Mouse (Mus musculus) retina, postnatal 1 day (tissue): ENCODE measurements at regions not wholly inside any gene's neighbourhood (a gene's known extent, or its start where the extent isn't known, plus 50 kb on each side); places are given as distances from the start of the nearest gene placed in this dataset.
A peak's percentile ranks its signal among the peaks of the same experiment; 100 is the strongest.

Experiments
- DNase-seq: peaks from one replicate; pipeline ENCODE4 v3.0.0-alpha.2; 2012

DNA sequence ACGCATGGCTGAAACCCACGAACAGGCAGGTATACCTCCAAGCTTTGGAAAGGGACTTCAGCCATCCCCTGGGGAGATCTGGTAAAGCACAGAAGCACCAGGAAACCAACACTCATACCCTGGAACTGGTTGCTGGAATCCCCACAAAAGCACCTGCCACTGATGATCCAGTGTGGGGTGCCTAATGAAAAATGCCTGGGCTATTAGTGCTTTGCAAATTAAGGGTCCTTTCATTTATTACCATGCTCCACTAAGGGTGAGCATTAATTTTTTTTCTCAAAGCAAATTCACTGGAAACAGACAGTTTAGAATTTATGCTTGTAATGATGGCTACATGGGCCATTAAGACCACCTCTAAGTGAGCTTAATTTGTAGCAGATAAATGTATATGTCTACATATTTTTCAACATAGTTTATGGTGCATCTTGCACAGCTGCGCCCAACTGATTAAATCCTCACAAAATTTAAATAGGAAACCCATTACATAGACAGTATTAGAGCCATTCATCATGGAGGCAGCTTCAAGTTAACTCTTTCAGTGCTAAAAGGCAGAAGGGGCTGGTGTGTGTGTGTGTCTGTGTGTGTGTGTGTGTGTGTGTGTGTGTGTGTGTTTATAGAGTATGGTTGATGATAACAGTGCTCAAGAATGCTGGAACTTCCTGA, 201.8 kb downstream of the Cbln1 start:
- no peak for DNase-seq

DNA sequence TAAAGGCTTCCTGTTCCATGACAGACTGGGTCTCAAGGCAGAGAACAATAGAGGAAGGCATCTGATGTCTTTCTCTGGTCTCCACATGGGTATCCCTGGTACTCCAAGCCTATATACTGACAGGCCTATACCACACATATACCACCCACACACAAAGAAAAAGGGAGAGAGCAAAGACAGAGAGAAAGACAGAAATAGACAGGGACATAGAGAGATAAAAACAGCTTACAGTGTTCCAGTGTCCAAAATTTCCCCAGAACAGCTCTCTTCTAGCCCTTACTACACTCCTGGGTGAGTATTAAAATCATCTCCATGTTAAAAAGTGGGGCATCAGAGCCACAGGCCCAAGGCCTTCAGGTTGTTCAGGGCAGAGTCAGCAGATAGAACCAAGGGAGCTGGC, 204.2 kb downstream of the Cbln1 start:
- no peak for DNase-seq

DNA sequence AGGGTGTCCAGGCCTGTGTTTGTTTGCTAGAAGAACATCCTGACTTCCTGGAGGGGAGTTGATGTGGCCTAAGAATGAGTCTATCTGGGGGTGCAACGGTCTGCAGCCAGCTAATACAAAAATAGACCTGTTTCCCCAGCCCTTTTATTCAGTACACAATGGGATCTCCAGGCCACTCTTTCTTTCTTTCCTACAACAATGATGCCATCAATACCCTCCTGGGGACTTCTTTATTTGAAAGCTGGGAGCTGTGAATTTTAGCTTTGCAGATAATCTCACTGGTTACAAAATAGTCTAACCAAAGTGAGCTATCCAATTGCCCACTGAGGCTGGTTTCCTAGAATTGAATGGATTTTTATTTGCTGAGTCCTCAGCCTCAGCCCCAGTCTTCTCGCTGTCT, 207.4 kb downstream of the Cbln1 start:
- no peak for DNase-seq

DNA sequence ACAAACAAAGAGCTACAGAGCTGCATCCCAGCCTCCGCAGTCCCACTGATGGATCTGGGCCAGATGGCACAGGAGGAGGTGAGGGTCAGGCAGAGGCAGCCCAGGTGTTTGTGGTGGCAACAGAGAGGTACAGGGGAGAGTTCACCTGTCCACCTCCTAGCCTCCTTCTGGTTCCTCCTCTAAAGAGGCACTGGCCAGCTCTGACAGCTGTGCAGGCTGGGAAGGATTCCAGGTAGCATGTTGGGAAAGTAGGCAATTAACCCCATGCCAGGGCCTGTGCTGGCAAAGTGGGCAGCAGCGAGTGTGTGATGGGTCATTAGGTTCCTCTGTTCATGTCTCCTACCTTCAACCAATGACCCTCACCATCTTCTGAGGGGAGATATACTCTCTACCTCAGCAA, 212.1 kb downstream of the Cbln1 start:
- DNase-seq, result no peak

DNA sequence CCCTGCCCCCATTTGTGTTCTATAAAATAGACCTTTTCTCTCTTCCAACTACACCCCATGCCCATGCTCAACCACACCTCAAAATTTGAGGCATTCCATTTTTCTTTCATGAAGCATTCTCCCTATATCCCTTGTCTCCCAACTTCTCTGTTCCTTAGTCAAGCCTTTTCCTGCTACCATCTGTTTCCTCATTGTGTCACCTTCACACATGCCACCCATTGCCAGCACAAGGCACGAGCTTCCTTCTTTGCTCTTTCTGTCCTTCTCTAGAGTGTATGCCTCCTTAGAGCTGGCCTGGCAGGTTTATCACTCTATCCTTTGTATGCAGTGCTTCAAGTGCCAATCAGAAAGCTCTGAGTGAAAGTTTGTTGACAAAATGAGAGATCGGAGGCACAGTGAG, 229.7 kb downstream of the Cbln1 start:
- no peak for DNase-seq

DNA sequence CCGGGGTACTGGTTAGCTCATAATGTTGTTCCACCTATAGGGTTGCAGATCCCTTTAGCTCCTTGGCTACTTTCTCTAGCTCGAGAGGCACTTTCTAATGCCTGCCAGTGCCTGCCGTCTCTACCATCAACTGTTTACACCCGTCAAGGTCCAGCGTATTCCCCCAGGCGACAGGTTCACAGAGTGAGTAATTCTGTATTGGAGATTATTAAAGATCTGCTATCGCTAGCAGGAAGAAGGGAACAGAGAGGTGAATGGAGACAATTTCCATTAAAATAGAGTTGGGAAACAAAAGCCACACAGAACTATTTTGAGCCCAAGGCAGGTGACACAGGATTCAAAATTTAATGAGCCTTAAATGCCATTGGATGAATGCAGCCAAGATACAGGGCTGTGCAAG, 235.2 kb downstream of the Cbln1 start:
- DNase-seq, result no peak

DNA sequence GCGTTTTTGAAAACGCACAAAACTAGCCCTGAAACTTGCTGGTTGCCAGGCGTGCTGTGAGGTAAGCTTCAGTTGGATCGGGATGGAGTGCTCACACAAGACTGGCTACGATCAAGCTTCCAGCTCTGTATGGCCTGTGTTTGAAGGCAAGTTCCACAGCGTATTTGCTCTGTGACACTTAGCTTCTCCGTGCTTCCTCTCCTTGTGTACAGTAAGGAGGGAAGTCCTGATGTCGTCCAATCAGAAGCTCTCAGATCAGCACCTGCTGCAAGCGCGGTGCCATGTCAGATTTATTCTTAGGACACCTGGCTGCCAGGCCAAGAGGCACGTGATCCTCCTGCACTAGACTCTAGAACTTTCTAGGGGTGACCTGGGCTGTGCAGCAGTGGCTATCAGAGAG, 236.0 kb downstream of the Cbln1 start:
- no peak for DNase-seq

DNA sequence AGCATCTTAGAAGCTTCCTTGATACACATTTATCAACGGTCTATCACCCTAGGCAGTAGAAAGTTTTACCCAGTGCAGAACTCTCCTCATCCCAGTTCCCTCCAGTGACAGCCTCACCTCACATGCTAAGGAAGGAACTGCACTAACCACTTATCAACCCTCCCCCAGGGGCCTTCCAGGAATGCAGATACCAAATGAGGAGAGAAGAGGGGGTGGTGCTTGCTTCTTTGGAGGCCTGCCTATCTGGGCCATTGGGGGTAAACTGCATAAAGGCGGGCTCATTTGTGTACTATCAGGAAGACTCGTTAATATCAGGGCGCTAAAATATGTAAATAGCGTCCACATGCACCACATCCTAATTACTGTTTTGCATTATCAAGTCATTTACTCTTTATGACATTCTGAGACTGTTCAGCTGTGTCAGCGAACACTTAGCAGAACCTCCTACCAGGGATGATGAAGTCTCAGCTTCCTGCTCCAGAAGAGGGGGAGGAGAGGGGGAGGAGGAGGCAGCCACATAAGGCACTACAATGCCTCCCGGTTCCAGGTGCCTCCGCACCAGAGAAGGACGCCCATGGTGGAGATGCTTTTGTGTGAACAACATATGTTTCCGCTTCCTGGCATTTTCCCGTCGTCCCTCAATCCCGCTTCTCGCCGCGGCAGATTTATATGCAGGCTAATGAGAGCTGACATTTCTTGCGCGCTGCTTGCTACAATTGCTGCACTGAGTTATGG, 236.9 kb downstream of the Cbln1 start:
- peak; percentile 72 for DNase-seq

DNA sequence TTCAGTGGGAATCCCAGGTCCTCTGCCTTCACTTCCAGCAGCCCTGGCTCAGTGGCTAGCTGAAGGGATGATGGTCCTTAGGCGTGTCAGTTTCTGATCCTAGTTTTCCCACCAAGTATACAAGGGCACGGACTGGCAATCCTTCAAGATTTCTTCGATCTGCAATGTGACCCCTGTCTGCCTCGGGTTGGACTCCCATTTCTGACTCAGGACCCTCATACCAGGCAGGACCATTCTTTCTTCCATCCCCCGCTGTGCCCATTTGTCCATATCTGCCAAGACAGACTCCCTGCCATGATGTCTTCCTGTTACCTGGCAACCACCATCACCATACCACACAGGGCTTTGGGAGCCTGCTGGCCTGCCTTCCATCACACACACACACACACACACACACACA, 238.1 kb downstream of the Cbln1 start:
- peak; percentile 47 for DNase-seq

DNA sequence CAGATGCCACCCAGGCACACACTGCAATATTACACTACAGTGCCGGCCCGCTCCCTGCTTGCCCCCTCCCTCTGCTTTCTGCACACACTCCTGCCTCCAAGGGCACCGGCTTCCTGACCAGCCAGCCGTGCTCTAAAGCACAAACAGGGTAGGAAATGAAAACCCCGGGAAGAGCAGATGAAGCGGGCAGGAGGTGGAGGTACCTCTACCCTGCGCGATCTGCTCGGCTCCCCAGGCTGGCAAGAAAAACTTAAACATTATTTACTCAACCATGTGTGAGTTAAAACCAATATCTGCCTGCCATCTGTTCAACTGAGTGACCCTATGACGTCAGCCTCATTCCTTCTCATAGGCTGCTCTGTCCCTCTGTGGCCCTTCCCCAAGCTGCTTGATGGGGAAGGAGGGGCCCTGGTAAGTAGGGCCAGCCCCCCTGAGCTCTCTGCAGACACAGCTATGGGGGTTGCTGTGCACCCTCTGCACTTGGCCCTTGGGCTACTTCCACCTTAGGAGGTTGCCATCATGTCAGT, 238.5 kb downstream of the Cbln1 start:
- peak; percentile 86 for DNase-seq

DNA sequence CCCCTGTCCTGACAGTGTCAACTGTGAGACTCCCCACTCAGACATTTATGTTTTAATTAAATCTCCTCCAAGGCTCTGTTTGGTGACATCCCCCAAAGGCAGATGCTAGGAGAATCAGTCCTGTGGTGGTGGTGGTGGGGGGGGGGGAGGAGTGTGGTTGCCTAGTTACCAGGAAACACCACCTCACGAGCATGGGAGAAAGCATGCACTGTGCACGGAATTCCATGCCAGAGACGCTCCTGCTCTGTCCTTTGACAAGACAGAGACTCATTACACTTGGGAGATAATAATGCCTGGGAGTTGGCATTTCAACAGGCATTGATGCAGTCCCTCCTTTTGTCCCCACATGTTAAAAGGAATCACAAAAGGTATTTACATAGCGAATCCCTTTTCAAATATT, 240.6 kb downstream of the Cbln1 start:
- DNase-seq, result peak; percentile 51

DNA sequence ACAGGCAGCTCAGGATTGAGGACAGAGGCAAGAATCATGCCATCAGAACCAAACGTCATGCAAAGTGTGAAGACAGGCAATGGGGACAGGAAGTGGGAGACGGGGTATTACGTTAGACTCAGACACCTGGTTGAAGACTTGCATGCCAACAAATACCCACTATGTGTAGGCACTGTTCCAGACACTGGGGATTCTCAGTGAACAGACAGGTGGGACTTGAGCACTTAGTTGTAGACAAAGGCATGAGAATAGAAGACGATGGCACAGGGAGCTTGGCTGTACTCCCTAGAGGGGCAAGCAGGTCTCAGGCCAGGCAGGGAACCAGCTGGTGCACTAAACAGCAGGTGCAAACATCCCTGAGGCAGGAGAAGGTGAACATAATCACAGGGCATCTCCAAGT, 242.3 kb downstream of the Cbln1 start:
- DNase-seq, result no peak

DNA sequence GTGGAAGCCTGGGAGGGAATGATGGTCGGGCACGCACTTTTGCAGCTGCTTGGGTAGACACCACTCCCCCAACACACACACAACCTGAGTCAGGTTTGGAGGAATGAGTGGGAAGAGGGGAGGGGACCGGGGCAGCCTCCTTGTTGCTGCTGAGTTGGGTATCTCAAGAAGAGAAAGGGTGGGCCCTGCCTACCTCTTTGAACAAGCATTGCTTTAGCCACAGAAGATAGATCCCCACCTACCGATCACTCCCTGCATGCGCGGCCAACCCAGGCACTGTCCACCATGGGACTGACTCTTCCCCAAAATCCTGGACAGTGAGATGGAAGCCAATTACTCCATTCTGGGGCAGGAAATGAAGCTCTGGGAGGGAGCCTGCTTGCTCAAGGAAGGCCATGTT, 243.2 kb downstream of the Cbln1 start:
- DNase-seq, result no peak

DNA sequence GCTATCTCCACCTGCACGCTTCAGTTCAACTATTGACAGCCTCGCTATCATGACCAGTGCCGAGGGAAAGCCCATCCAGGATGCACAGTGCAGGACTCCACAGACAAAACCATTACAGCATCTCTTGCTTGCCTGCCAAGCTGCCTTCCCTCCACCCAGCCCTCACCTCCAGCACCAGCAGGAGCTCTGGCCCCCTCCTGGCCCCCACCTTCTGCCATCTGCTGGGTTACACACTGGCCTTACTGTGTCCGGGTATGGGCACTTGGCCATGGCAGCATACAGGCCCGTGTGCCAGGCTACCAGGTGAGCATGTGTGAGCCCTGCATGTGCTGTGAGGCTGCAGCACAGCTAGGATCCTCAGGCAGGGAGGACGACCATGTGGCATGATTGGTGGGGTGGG, 243.6 kb downstream of the Cbln1 start:
- DNase-seq, result no peak

DNA sequence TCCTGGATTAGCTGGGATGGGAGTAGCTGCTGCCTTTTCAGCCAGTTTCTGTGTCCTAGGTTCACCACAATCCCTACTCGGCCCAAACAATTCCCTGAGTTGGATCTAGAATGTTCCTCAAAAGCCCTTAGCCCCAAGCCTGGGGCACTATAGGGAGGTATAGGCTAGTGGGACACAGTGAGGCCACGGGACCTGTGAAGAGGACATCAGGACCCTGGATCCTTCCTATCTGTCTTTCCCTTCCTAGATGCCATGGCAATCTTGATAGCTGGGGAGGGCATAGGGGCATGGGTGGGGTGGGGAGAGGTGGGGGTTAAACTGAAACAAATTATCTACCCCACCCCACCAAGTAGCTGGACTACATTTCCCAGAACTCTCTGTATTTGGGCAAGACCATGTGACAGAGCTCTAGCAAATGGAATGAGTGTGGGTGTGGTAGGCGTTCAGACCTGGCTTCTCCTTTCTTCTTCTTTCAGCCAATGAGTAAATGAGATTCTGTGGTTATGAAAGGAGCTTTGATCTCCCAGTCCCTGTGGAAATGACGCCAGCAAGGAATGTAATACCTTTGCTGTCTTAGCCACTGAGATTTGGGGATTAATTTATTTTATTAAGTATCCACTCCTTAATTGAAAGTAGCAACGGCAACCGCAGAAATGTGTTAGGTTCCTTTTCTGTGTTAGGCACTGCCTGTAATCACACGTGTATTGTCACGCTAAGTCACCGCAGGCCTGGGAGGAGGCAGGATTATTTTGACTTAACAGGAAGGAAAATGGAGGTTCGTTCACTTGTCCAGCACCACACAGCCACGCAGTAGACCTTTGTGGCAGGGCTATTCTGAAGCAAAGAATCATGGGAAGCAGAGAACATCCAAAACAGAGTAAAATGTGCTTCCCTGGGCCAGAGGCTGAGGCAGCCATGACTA, 246.6 kb downstream of the Cbln1 start:
- no peak for DNase-seq

DNA sequence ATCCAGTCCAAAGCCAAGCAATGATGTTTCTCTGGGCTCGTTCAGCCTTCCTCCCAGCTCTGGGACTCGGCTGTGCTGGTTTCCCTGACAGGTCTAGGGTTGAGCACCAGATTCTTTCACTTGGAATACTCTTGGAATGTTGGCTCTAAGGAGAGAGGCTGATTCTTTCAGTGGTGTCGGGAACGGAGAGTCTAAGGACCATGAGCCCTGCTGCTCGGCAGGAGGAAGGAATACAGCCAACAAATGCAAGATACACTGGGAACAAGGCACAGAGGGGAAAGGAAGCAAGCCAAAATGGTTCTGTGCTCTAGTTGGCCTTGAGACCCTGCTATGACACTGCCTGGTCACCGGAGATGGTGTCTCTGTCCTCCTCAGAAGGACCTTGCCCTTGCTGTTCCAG, 251.8 kb downstream of the Cbln1 start:
- DNase-seq, result no peak

DNA sequence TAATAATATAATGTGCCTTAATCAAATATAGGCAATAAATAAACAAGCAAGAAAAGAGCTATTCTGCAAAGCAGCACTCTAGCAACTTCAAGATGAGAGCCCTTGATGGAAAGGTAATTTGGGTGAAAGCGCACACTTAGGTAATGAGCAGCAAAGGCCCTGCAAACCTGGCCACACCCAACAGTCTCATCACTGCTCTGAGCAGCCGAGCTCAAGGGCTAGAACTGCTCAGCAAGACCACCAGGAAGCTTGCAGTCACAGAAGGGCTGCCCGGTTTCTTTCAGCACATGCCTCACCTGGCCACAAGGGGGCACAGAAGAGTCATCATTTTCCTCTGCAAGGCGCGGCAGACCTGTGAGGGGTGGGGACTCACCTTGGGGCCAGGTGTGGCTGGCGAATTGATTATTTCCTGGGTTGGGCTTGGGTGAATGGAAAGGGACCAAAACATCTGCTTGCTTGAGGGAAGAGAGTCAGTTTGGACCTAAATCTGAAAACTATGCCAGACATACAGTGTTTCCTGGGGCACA, 253.4 kb downstream of the Cbln1 start:
- no peak for DNase-seq

DNA sequence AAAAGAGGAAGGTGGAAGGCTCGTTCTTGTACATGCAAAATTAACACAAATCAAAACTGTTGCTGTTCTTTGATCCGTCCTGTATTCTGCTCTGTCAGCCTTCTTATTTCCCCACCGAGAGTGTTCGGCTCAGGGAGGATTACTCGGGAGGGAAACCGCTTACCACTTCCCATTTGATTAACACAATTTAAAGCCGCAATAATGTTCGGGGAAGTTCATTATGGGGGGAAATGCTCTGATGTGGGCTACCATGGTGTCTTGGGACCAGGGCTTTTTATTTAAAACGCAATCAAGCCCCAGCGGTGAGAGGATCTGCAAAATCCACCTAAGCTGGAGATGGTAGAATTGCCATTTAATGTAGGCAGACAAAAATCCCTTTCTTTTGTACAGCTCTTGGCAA, 257.4 kb downstream of the Cbln1 start:
- no peak for DNase-seq

DNA sequence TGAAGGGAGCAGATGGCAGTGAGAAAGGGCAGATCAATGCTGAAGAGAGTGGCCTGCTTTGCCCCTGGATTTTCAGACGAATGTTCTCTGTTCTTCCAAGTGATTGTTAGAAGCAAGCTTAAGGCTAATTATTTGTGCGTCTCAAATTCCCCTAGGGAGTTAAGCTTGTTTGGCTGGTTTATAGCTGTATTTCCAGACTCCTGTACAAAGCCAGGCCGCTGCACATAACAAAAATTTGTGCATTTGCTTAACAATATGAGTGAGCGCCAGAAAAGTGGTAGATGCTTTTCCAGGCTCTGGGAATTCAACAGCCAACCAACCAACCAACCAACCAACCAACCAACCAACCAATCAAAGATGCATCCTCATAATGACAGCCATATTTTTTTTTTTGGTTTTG, 261.9 kb downstream of the Cbln1 start:
- no peak for DNase-seq

DNA sequence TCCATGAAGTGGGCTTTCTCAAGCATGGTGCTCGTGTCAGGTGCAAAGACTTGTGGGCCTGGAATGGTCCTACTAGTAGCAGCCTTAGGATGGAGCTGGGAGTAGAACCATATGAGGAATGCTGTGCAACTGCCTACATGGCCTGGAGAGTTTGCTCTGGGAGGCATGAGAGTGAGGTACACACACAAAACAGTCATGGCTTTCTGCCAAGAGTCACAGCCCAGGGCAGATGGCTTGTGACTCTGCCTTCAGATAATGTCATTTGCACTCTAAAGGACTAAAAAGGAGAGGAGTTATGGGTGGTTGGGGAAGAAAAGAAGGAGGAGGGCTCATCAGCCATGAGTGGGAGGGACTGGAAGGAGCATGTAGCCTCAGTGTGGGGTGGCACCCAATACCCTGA, 263.1 kb downstream of the Cbln1 start:
- no peak for DNase-seq

DNA sequence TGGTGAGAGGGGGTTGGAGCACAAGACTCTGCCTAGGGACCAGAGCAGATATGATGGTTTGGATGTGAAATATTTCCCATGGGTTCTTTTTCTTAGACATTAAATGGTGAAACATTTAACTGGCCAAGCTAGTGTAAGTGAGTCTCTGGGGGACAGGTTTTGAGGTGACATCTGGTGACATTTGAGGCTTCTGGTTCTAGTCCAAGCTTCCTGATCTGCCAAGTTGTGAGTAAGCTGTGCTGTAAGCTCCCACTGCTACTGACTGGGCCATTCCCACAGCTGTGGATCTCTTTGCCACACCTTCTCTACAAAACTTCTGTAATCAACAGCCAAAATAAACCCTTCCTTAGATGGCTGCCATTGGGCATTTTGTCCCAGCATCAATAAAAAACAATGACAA, 264.4 kb downstream of the Cbln1 start:
- DNase-seq, result no peak

DNA sequence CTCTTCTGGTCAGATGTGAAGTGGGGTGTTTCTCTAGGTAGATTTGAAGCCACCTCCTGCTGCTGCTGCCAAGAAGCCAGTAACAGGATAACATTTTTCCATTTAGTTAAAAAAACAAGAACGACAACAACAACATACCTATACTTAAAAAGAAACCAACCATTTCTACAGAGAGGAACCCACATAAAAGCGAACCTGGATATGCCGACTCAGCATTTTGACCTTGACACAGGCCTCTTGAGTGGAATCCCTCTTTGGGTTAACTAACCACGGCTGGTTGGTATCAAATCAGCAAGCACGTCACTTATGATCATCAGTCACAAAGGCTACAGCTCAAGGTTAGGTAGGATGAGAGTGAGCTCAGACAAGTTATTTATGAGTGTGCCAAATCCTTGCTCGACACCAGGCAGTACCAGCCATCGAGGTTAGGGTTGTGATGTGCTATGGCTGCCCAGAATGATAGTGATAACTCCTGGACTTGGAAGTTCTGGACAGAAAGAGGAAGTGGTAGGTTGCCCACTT, 269.7 kb downstream of the Cbln1 start:
- no peak for DNase-seq
